Mouse (Mus musculus): ENCODE results near the gene 1700015F17Rik. TPM values are rescaled to one million over a fixed set of nuclear protein-coding genes. Genes with fewer than 3 reads are reported as not detected.
A peak's percentile ranks its signal among the peaks of the same experiment; 100 is the strongest.

The 1700015F17Rik gene
- polyA plus RNA-seq, 1 experiment, result 0.19 TPM

GRCm38 (mm10) chr5:5503381-5503780 is 24.4 kb upstream of the 1700015F17Rik start:
- Histone ChIP-seq H3K4me1 (ENCODE audit: control insufficient read depth, insufficient read depth, low read length) (0 out of 2 replicates have a peak, but pooled peaks cover 3% of the 10 kb centered on the region), H3K4me3 (ENCODE audit: insufficient read depth, low read length) (no peak overlapping the region), H3K27ac (ENCODE audit: insufficient read depth, low read length) (no peak overlapping the region)
- no peak for TF ChIP-seq CTCF (IDR thresholded peaks at IDR 0.05; ENCODE audit: extremely low read depth, insufficient read depth, low read length)
- no peak for TF ChIP-seq POLR2A (IDR thresholded peaks at IDR 0.05; ENCODE audit: extremely low read depth, insufficient read depth, low read length)

DNA sequence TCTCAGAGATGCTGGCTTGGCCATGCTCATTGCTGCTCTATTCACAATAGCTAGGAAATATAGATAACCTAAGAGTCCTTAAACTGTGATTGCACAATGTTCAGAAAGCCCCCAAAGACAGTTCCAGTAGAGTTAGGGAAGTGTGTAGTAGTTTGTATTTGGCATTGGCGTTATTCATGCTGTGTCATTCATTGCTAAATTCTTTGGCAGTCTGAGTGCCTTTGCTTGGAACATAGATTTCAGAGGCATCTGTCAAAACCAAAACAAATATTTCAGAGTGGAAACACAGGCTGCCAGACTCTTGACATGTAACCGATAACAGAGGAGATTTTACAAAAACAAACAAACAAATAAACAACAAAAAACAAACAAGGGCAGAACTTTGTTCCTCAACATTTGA is 22.6 kb upstream of the 1700015F17Rik start:
- Histone ChIP-seq H3K4me1 (ENCODE audit: control insufficient read depth, insufficient read depth, low read length) (no peaks in the 10 kb centered on the region), H3K27ac (ENCODE audit: insufficient read depth, low read length) (no peak overlapping the region), H3K4me3 (ENCODE audit: insufficient read depth, low read length) (no peak overlapping the region)
- TF ChIP-seq CTCF (IDR thresholded peaks at IDR 0.05; ENCODE audit: extremely low read depth, insufficient read depth, low read length) (no peak), POLR2A (IDR thresholded peaks at IDR 0.05; ENCODE audit: extremely low read depth, insufficient read depth, low read length) (no peak)

DNA sequence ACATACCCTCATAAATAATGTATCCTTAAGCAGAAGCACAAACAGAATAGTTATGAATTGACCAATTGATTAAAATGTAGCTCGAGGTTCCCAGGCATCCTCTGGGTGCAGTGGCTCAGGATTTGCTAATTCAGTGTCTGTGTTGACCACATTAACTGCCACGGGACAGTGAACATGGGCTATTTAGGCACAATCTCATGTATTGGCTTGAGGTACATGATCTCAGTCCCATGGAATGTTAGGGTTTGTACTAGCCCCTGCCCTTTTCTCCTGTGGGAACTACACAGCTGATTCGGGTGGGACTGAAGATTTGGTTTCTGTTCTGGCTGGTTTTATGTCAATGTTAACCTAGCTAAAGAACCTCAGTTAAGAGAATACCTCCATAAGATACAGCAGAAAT is 17.4 kb upstream of the 1700015F17Rik start:
- no peak overlapping the region for H3K27ac ChIP-seq (ENCODE audit: insufficient read depth, low read length)
- TF ChIP-seq CTCF (IDR thresholded peaks at IDR 0.05; ENCODE audit: extremely low read depth, insufficient read depth, low read length) (no peak), POLR2A (IDR thresholded peaks at IDR 0.05; ENCODE audit: extremely low read depth, insufficient read depth, low read length) (no peak)
- H3K4me1 ChIP-seq (ENCODE audit: control insufficient read depth, insufficient read depth, low read length), result no peaks in the 10 kb centered on the region
- no peak overlapping the region for H3K4me3 ChIP-seq (ENCODE audit: insufficient read depth, low read length)

DNA sequence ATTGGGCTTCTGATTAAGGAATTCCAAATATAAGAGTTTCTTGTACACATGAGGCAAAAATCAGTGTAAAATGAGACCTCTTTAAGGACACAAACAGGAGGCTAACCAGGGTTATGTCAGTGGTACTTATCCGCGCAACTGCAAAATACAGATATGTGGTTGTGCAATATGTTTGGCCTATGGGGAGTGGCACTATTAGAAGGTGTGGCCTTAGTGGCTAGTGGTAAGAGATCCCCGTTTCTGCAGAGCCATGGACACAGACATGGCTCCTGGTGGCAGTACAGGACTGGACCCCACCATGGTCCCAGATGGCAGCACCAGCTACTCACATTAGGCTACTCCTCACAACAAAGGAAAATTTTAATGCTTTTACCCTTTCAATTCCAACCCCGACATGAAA is 16.1 kb upstream of the 1700015F17Rik start:
- Histone ChIP-seq H3K4me3 (ENCODE audit: insufficient read depth, low read length) (no peak overlapping the region), H3K27ac (ENCODE audit: insufficient read depth, low read length) (no peak overlapping the region), H3K4me1 (ENCODE audit: control insufficient read depth, insufficient read depth, low read length) (no peaks in the 10 kb centered on the region)
- TF ChIP-seq CTCF (IDR thresholded peaks at IDR 0.05; ENCODE audit: extremely low read depth, insufficient read depth, low read length) (no peak), POLR2A (IDR thresholded peaks at IDR 0.05; ENCODE audit: extremely low read depth, insufficient read depth, low read length) (no peak)

GRCm38 (mm10) chr5:5494269-5495005 is 15.5 kb upstream of the 1700015F17Rik start:
- Histone ChIP-seq H3K27ac (ENCODE audit: insufficient read depth, low read length) (no peak overlapping the region), H3K4me3 (ENCODE audit: insufficient read depth, low read length) (no peak overlapping the region), H3K4me1 (ENCODE audit: control insufficient read depth, insufficient read depth, low read length) (no peaks in the 10 kb centered on the region)
- TF ChIP-seq POLR2A (IDR thresholded peaks at IDR 0.05; ENCODE audit: extremely low read depth, insufficient read depth, low read length) (no peak), CTCF (IDR thresholded peaks at IDR 0.05; ENCODE audit: extremely low read depth, insufficient read depth, low read length) (peak; percentile 76)

DNA sequence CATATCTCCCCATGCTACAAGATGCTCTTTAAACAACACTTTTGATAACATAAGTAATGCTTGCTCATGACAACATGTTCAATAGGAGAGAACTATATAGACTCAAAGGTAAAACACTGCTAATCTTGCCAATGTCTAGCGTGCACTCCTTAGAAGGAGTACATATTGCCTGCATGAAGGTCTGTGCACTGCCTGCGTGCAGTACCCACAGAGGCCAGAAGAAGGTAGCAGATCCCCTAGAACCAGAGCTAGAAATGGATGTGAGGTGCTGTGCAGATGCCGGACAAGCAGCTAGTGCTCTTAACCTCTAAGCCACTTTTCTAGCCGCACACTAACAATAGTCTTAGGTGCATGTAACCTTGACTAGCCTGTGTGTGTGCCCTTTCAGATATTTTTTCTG is 13.2 kb upstream of the 1700015F17Rik start:
- no peak for TF ChIP-seq POLR2A (IDR thresholded peaks at IDR 0.05; ENCODE audit: extremely low read depth, insufficient read depth, low read length)
- TF ChIP-seq CTCF (IDR thresholded peaks at IDR 0.05; ENCODE audit: extremely low read depth, insufficient read depth, low read length), result no peak

DNA sequence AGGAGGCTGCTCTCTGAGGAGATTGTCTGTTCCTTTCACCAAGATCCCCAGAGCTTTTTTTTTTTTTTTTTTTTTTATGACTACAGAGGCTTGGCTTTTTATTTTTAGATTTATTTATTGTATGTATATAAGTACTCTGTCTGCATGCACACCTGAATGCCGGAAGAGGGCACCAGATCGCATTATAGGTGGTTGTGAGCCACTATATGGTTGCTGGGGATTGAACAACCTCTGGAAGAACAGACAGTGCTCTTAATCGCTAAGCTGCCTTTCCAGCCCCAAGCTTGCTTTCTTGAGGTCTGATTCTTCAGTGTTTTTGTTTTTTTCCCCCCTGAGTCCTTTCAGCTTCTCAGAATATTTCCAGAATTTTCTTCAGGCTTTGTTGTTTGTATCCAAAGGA is 7.1 kb upstream of the 1700015F17Rik start:
- TF ChIP-seq POLR2A (IDR thresholded peaks at IDR 0.05; ENCODE audit: extremely low read depth, insufficient read depth, low read length) (no peak), CTCF (IDR thresholded peaks at IDR 0.05; ENCODE audit: extremely low read depth, insufficient read depth, low read length) (no peak)

More for the DNA sequence above, 13.2 kb upstream of the 1700015F17Rik start:
- Histone ChIP-seq H3K4me3 (ENCODE audit: insufficient read depth, low read length) (no peak overlapping the region), H3K4me1 (ENCODE audit: control insufficient read depth, insufficient read depth, low read length) (no peaks in the 10 kb centered on the region), H3K27ac (ENCODE audit: insufficient read depth, low read length) (no peak overlapping the region)

DNA sequence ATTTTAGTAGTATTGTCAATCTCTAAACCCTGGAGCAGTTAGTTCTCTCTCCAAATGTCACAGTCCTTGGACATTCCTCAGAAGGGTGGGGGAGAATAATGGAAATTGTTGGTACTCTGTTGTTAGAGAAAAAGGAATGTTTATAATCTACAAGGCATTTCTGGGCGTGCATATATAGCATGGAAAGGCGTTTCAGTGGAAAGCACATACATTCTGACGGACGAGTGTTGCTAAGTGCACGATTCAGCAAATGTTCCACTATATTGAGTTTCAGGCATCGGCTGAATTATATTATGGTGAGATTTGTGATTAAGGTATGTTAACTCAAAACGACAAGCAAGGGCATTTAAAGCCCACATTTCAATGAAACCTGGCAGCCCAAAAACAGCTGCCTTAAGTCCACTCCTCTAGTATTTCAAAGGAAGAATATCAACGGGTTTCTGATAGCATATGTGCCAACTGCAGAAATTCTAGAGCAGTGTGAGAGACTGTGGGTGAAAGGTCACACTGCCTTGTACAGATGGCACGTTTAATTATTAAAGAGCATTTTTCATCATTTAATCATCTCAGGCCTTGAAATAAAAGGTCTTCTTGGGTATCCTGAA is 4.4 kb upstream of the 1700015F17Rik start:
- Histone ChIP-seq H3K27ac (ENCODE audit: insufficient read depth, low read length) (no peak overlapping the region), H3K4me1 (ENCODE audit: control insufficient read depth, insufficient read depth, low read length) (no peaks in the 10 kb centered on the region), H3K4me3 (ENCODE audit: insufficient read depth, low read length) (no peak overlapping the region)
- no peak for TF ChIP-seq POLR2A (IDR thresholded peaks at IDR 0.05; ENCODE audit: extremely low read depth, insufficient read depth, low read length)
- no peak for TF ChIP-seq CTCF (IDR thresholded peaks at IDR 0.05; ENCODE audit: extremely low read depth, insufficient read depth, low read length)

More for the DNA sequence above, 7.1 kb upstream of the 1700015F17Rik start:
- Histone ChIP-seq H3K4me3 (ENCODE audit: insufficient read depth, low read length) (no peak overlapping the region), H3K4me1 (ENCODE audit: control insufficient read depth, insufficient read depth, low read length) (no peaks in the 10 kb centered on the region), H3K27ac (ENCODE audit: insufficient read depth, low read length) (no peak overlapping the region)

- Histone ChIP-seq H3K27ac (ENCODE audit: insufficient read depth, low read length) (no peak overlapping the region), H3K4me3 (ENCODE audit: insufficient read depth, low read length) (no peak overlapping the region), H3K4me1 (ENCODE audit: control insufficient read depth, insufficient read depth, low read length) (no peaks in the 10 kb centered on the region)
- TF ChIP-seq CTCF (IDR thresholded peaks at IDR 0.05; ENCODE audit: extremely low read depth, insufficient read depth, low read length) (peak; percentile 28; the same call in 1 of the 2 replicates), POLR2A (IDR thresholded peaks at IDR 0.05; ENCODE audit: extremely low read depth, insufficient read depth, low read length) (no peak)
Observed at GRCm38 (mm10) chr5:5481662-5482061, 2.7 kb upstream of the 1700015F17Rik start.

DNA sequence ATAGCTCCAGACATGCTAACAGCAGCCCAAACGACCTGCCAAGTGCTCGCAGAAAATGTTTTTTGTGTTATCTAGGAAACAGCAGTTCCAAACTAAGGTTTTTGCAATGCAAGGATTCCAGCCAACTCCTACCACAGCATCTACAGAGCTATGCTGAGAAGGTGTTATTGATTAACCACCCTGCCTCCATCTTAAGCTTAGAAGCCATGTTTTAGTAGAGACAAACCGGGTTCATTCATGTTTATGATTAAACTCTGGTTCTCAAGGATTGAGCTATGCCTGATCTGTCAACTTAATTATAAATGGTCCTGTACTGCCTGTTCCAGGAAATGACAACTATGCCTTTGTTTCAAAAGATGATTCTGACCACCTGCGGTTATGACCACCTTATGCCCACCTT is 2.8 kb downstream of the 1700015F17Rik start:
- no peak overlapping the region for H3K4me3 ChIP-seq (ENCODE audit: insufficient read depth, low read length)
- H3K27ac ChIP-seq (ENCODE audit: insufficient read depth, low read length), result no peak overlapping the region
- TF ChIP-seq POLR2A (IDR thresholded peaks at IDR 0.05; ENCODE audit: extremely low read depth, insufficient read depth, low read length) (no peak), CTCF (IDR thresholded peaks at IDR 0.05; ENCODE audit: extremely low read depth, insufficient read depth, low read length) (no peak)
- H3K4me1 ChIP-seq (ENCODE audit: control insufficient read depth, insufficient read depth, low read length), result no peaks in the 10 kb centered on the region

Data from cortical plate, adult 2 months (tissue).